Mouse (Mus musculus): Measurements from ENCODE around the gene Olfr1033. TPM values are rescaled to one million over a fixed set of nuclear protein-coding genes. Genes with fewer than 3 reads are reported as not detected.

The Olfr1033 gene
- polyA plus RNA-seq, 1 experiment from 2014 or later: not detected

Other genes with a start within 250 kb of the Olfr1033 start
- not detected in 2 replicates for gene Olfr1014, start 247.9 kb upstream of the Olfr1033 start, polyA plus RNA-seq (2016; fragmentation: Nextera tagmentation; extraction: Ambion mirVana)
- gene Olfr1015, start 238.6 kb upstream of the Olfr1033 start, polyA plus RNA-seq (2016; fragmentation: Nextera tagmentation; extraction: Ambion mirVana): not detected in 2 replicates
- not detected in 2 replicates for gene Olfr1016, start 218.1 kb upstream of the Olfr1033 start, polyA plus RNA-seq (2016; fragmentation: Nextera tagmentation; extraction: Ambion mirVana)
- gene Olfr1018, start 202.2 kb upstream of the Olfr1033 start, polyA plus RNA-seq (2016; fragmentation: Nextera tagmentation; extraction: Ambion mirVana): not detected in 2 replicates
- gene Olfr1019, start 175.2 kb upstream of the Olfr1033 start, polyA plus RNA-seq (2016; fragmentation: Nextera tagmentation; extraction: Ambion mirVana): not detected in 2 replicates
- not detected in 2 replicates for gene Olfr1020, start 173.6 kb upstream of the Olfr1033 start, polyA plus RNA-seq (2016; fragmentation: Nextera tagmentation; extraction: Ambion mirVana)
- not detected in 2 replicates for gene Olfr1022, start 152.0 kb upstream of the Olfr1033 start, polyA plus RNA-seq (2016; fragmentation: Nextera tagmentation; extraction: Ambion mirVana)
- gene Olfr1023, start 135.0 kb upstream of the Olfr1033 start, polyA plus RNA-seq (2016; fragmentation: Nextera tagmentation; extraction: Ambion mirVana): not detected in 2 replicates
- not detected in 2 replicates for gene Olfr1024, start 115.6 kb upstream of the Olfr1033 start, polyA plus RNA-seq (2016; fragmentation: Nextera tagmentation; extraction: Ambion mirVana)
- gene Olfr1025-ps1, start 105.4 kb upstream of the Olfr1033 start, polyA plus RNA-seq (2016; fragmentation: Nextera tagmentation; extraction: Ambion mirVana): not detected in 2 replicates
- not detected in 2 replicates for gene Olfr1026, start 99.1 kb upstream of the Olfr1033 start, polyA plus RNA-seq (2016; fragmentation: Nextera tagmentation; extraction: Ambion mirVana)
- gene Olfr1028, start 70.2 kb upstream of the Olfr1033 start, polyA plus RNA-seq (2016; fragmentation: Nextera tagmentation; extraction: Ambion mirVana): not detected in 2 replicates
- not detected in 2 replicates for gene Olfr1029, start 46.7 kb upstream of the Olfr1033 start, polyA plus RNA-seq (2016; fragmentation: Nextera tagmentation; extraction: Ambion mirVana)
- gene Olfr1030, start 41.4 kb upstream of the Olfr1033 start, polyA plus RNA-seq (2016; fragmentation: Nextera tagmentation; extraction: Ambion mirVana): not detected in 2 replicates
- not detected in 2 replicates for gene Olfr1031, start 30.3 kb upstream of the Olfr1033 start, polyA plus RNA-seq (2016; fragmentation: Nextera tagmentation; extraction: Ambion mirVana)
- not detected in 2 replicates for gene Olfr1032, start 15.1 kb upstream of the Olfr1033 start, polyA plus RNA-seq (2016; fragmentation: Nextera tagmentation; extraction: Ambion mirVana)
- gene Olfr1034, start 25.2 kb downstream of the Olfr1033 start, polyA plus RNA-seq (2016; fragmentation: Nextera tagmentation; extraction: Ambion mirVana): not detected in 2 replicates
- not detected in 2 replicates for gene Olfr1036, start 53.4 kb downstream of the Olfr1033 start, polyA plus RNA-seq (2016; fragmentation: Nextera tagmentation; extraction: Ambion mirVana)
- not detected in 2 replicates for gene Olfr1037, start 66.8 kb downstream of the Olfr1033 start, polyA plus RNA-seq (2016; fragmentation: Nextera tagmentation; extraction: Ambion mirVana)
- not detected in 2 replicates for gene Olfr1039, start 115.3 kb downstream of the Olfr1033 start, polyA plus RNA-seq (2016; fragmentation: Nextera tagmentation; extraction: Ambion mirVana)
- gene Olfr1040, start 126.1 kb downstream of the Olfr1033 start, polyA plus RNA-seq (2016; fragmentation: Nextera tagmentation; extraction: Ambion mirVana): not detected in 2 replicates
- not detected in 2 replicates for gene Olfr1042, start 141.2 kb downstream of the Olfr1033 start, polyA plus RNA-seq (2016; fragmentation: Nextera tagmentation; extraction: Ambion mirVana)
- not detected in 2 replicates for gene Olfr1043, start 146.9 kb downstream of the Olfr1033 start, polyA plus RNA-seq (2016; fragmentation: Nextera tagmentation; extraction: Ambion mirVana)
- not detected in 2 replicates for gene Olfr1044, start 157.2 kb downstream of the Olfr1033 start, polyA plus RNA-seq (2016; fragmentation: Nextera tagmentation; extraction: Ambion mirVana)
- not detected in 2 replicates for gene Olfr52, start 165.1 kb downstream of the Olfr1033 start, polyA plus RNA-seq (2016; fragmentation: Nextera tagmentation; extraction: Ambion mirVana)
- not detected in 2 replicates for gene Olfr1045, start 182.4 kb downstream of the Olfr1033 start, polyA plus RNA-seq (2016; fragmentation: Nextera tagmentation; extraction: Ambion mirVana)
- not detected in 2 replicates for gene Olfr1046, start 198.7 kb downstream of the Olfr1033 start, polyA plus RNA-seq (2016; fragmentation: Nextera tagmentation; extraction: Ambion mirVana)
- not detected in 2 replicates for gene Olfr1047, start 210.8 kb downstream of the Olfr1033 start, polyA plus RNA-seq (2016; fragmentation: Nextera tagmentation; extraction: Ambion mirVana)
- not detected in 2 replicates for gene Olfr1048, start 219.7 kb downstream of the Olfr1033 start, polyA plus RNA-seq (2016; fragmentation: Nextera tagmentation; extraction: Ambion mirVana)
- gene Olfr1049, start 237.7 kb downstream of the Olfr1033 start, polyA plus RNA-seq (2016; fragmentation: Nextera tagmentation; extraction: Ambion mirVana): not detected in 2 replicates

Measured in hindbrain, embryonic 12.5 days (tissue).